Mouse (Mus musculus) lung, postnatal 0 days (tissue): ENCODE results near the gene Tfec. TPM values are rescaled to one million over a fixed set of nuclear protein-coding genes. Genes with fewer than 3 reads are reported as not detected.
A peak's percentile ranks its signal among the peaks of the same experiment; 100 is the strongest.

Experiments used
- ATAC-seq: fragments of 200-750 bp; cut with Nextera tagmentation; 2 replicates; pipeline ENCODE4 v1.8.0; 2017; ENCODE audit warnings: moderate library complexity
- DNase-seq: peaks from one replicate; pipeline ENCODE4 v3.0.0-alpha.2; 2016; ENCODE audit warnings: low spot score
- H3K27ac ChIP-seq: fragments of 300-500 bp; sonication (generic); 2 replicates; pipeline ENCODE4 v1.5.1; 2014; ENCODE audit warnings: antibody characterized with exemption, mild to moderate bottlenecking, low read length, mixed read lengths
- H3K27me3 ChIP-seq: fragments of 300-500 bp; sonication (generic); replicated peaks from 2 replicates; pipeline ENCODE4 v1.6.1; 2014; ENCODE audit warnings: low read length, mixed read lengths; ENCODE audit not compliant: insufficient read depth
- H3K36me3 ChIP-seq: fragments of 300-500 bp; sonication (generic); 2 replicates; pipeline ENCODE4 v1.6.1; 2014; ENCODE audit warnings: low read length, mixed read lengths; ENCODE audit not compliant: insufficient read depth
- H3K4me1 ChIP-seq: fragments of 300-500 bp; sonication (generic); 2 replicates; pipeline ENCODE4 v1.6.1; 2014; ENCODE audit warnings: antibody characterized with exemption, low read depth, low read length, mixed read lengths; ENCODE audit not compliant: insufficient read depth
- H3K4me2 ChIP-seq: fragments of 300-500 bp; sonication (generic); replicated peaks from 2 replicates; pipeline ENCODE4 v1.6.1; 2014; ENCODE audit warnings: low read depth, mild to moderate bottlenecking, low read length, moderate library complexity, mixed read lengths
- H3K4me3 ChIP-seq: fragments of 300-500 bp; sonication (generic); 2 replicates; pipeline ENCODE4 v1.5.1; 2014; ENCODE audit warnings: low read depth, low read length
- H3K9ac ChIP-seq: fragments of 300-500 bp; sonication (generic); replicated peaks from 2 replicates; pipeline ENCODE4 v1.6.1; 2014; ENCODE audit warnings: low read depth, mild to moderate bottlenecking
- H3K9me3 ChIP-seq: fragments of 300-500 bp; sonication (generic); 2 replicates; pipeline ENCODE4 v1.6.1; 2016; ENCODE audit warnings: low read length, mixed read lengths
- CTCF ChIP-seq: IDR thresholded peaks from 2 replicates; pipeline ENCODE4 v1.5.1; 2016; ENCODE audit warnings: antibody characterized with exemption, mild to moderate bottlenecking
- EP300 ChIP-seq: IDR thresholded peaks from 2 replicates; pipeline ENCODE4 v1.6.1; 2016; ENCODE audit warnings: antibody characterized with exemption, mild to moderate bottlenecking, control low read depth
- WGBS: fragments of 180-500 bp; shearing (Covaris S2); extraction: QIAGEN DNeasy Blood & Tissue Kit; methylation state at CpG from one replicate; pipeline ENCODE4 v1.1.7; 2014; 5-methylcytosine and 5-hydroxymethylcytosine counted together
- polyA plus RNA-seq: library from polyadenylated mRNA; unstranded; fragments of >200 nt; fragmentation: Nextera tagmentation; extraction: Ambion mirVana; gene quantifications from 2 replicates; pipeline ENCODE4 v1.2.1, GENCODE M21; 2015

Gene Tfec
- polyA plus RNA-seq, 1 experiment from 2014 or later: 3.9 TPM

DNA sequence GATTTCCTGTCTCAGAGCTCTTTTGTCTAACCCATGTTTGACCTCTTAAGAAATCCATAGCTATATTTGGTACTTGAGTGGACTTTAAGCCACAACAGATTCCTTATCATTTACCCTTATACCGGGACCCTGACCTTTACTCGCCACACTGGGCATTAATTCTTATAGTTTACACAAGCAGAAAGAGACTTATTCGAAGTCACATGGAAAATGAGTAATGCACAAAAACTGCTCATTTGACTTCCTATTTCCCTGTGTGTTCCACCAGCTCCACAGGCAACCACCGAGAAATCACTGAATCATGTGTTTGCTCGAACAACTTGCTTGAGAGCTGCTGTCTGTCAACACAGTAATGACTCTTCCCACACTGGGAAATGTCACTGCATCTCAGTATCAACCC is 6.4 kb downstream of the Tfec start:
- 15% methylated on average over 5 of the region's 5 CpGs for WGBS
- H3K4me2 ChIP-seq: no peak overlapping the region
- H3K27ac ChIP-seq: no peak overlapping the region
- peak; percentile 17 for DNase-seq
- no peaks in the 10 kb centered on the region for H3K4me1 ChIP-seq
- no peak overlapping the region for H3K9ac ChIP-seq
- no peak overlapping the region for H3K4me3 ChIP-seq
- no peak for ATAC-seq
- no peaks in the 10 kb centered on the region for H3K27me3 ChIP-seq
- TF ChIP-seq CTCF: no peak
- no peak for TF ChIP-seq EP300
- no peaks in the 10 kb centered on the region for H3K36me3 ChIP-seq
- H3K9me3 ChIP-seq: no peaks in the 10 kb centered on the region

GRCm38 (mm10) chr6:16883537-16884307 is 14.5 kb downstream of the Tfec start:
- DNase-seq (peak; percentile 40), ATAC-seq (no peak)
- Histone ChIP-seq H3K27ac (no peak overlapping the region), H3K4me3 (no peak overlapping the region), H3K9ac (no peak overlapping the region), H3K4me1 (no peaks in the 10 kb centered on the region), H3K27me3 (no peaks in the 10 kb centered on the region), H3K4me2 (no peak overlapping the region), H3K36me3 (no peaks in the 10 kb centered on the region), H3K9me3 (no peaks in the 10 kb centered on the region)
- TF ChIP-seq EP300 (no peak), CTCF (no peak)
- 57% methylated on average over 5 of the region's 5 CpGs for WGBS

DNA sequence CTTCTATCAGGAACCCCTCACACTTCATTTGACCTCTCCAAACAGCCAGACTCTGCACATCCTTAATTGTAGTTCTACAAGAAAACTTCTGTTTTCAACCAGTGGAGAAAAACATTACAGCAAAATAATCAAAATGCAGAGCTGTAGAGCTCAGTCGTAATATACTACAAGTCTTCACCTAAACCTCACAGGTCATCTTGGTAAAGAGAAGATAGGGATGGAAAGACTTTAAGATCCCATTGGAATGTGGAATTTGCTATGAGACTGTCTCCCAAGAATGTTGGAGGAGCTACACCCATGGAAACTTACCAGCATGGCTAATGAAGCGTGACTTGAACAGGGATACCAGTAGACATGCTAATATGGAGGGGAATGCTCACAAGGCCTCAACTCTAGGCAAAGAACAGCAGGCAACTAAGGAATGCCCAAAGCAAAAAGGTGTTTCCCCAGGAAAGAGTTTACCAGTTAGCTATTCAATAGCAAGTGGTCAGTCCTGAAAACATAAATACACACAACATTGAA is 24.2 kb downstream of the Tfec start:
- no peak overlapping the region for H3K4me2 ChIP-seq
- H3K9ac ChIP-seq: no peak overlapping the region
- ATAC-seq (no peak), DNase-seq (no peak)
- H3K4me3 ChIP-seq: no peak overlapping the region
- no peaks in the 10 kb centered on the region for H3K36me3 ChIP-seq
- H3K27ac ChIP-seq: no peak overlapping the region
- TF ChIP-seq EP300 (no peak), CTCF (no peak)
- 82% methylated on average over 2 of the region's 2 CpGs for WGBS
- H3K4me1 ChIP-seq: no peaks in the 10 kb centered on the region
- no peaks in the 10 kb centered on the region for H3K27me3 ChIP-seq
- H3K9me3 ChIP-seq: no peaks in the 10 kb centered on the region

DNA sequence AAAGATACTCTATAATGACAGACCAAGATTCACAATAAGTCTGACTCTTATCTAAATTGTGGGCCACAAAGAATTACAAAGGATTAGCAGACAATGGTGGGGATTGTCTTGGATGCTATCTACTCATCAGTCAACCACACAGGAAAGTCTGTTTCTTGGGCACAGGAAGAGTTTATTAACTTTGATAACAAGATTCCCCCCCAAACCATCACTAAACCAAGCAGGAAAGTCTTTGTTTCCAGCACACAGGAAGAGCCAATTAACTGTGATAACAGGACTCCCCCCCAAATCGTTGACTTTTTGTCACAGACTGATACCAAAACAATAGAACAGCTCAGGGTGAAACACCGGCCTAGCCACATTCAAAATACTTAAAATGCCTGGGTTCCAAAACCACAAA is 28.2 kb downstream of the Tfec start:
- no peak overlapping the region for H3K4me3 ChIP-seq
- WGBS: 29% methylated on average over 2 of the region's 2 CpGs
- H3K9ac ChIP-seq: no peak overlapping the region
- no peaks in the 10 kb centered on the region for H3K27me3 ChIP-seq
- no peak for DNase-seq
- H3K27ac ChIP-seq: no peak overlapping the region
- no peaks in the 10 kb centered on the region for H3K36me3 ChIP-seq
- no peak overlapping the region for H3K4me2 ChIP-seq
- TF ChIP-seq CTCF (no peak), EP300 (no peak)
- no peaks in the 10 kb centered on the region for H3K9me3 ChIP-seq
- H3K4me1 ChIP-seq: no peaks in the 10 kb centered on the region
- ATAC-seq: no peak

DNA sequence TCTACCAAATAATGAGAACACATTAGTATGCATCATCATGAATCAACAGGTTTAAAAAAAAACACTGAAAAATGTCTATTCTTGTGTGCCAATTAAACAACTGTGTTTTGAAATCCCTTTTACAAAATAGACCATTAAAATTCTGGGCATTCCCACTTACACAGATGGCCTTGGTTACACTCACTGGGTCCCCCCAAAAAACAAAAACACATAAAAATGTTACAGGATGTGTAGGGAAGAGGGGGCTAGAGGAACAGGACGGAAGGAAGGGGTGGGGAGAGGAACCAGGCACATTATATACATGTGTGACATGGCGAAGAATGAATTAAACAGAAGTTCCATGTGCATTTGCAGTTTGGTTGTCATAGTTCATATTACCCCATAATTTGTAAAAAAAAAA is 29.9 kb downstream of the Tfec start:
- ATAC-seq (no peak), DNase-seq (no peak)
- Histone ChIP-seq H3K4me3 (no peak overlapping the region), H3K36me3 (no peaks in the 10 kb centered on the region), H3K4me1 (no peaks in the 10 kb centered on the region), H3K9ac (no peak overlapping the region), H3K9me3 (no peaks in the 10 kb centered on the region), H3K27me3 (no peaks in the 10 kb centered on the region), H3K27ac (no peak overlapping the region), H3K4me2 (no peak overlapping the region)
- TF ChIP-seq EP300 (no peak), CTCF (no peak)
- 68% methylated on average over 2 of the region's 2 CpGs for WGBS

GRCm38 (mm10) chr6:16862753-16863508 is 35.3 kb downstream of the Tfec start:
- no peaks in the 10 kb centered on the region for H3K36me3 ChIP-seq
- no peak for ATAC-seq
- H3K27me3 ChIP-seq: no peaks in the 10 kb centered on the region
- H3K27ac ChIP-seq: no peak overlapping the region
- no peak for DNase-seq
- no peak overlapping the region for H3K9ac ChIP-seq
- TF ChIP-seq CTCF (no peak), EP300 (no peak)
- no peaks in the 10 kb centered on the region for H3K9me3 ChIP-seq
- WGBS: 85% methylated on average over 6 of the region's 6 CpGs
- no peak overlapping the region for H3K4me3 ChIP-seq
- no peaks in the 10 kb centered on the region for H3K4me1 ChIP-seq
- H3K4me2 ChIP-seq: no peak overlapping the region
